Mouse (Mus musculus) brain, embryonic 14.5 days (tissue): Measurements from ENCODE around the gene Olfr514.

ENCODE experiments used
- CTCF ChIP-seq: fragments of 200-500 bp; IDR thresholded peaks from 2 replicates; pipeline ENCODE4 v1.5.1; 2012; ENCODE audit warnings: inconsistent platforms, mild to moderate bottlenecking, moderate library complexity, borderline replicate concordance; ENCODE audit not compliant: insufficient read depth, insufficient read length; ENCODE audit errors: extremely low read depth
- POLR2A ChIP-seq: fragments of 200-500 bp; IDR thresholded peaks from 2 replicates; pipeline ENCODE4 v1.6.1; 2012; ENCODE audit warnings: mild to moderate bottlenecking, inconsistent platforms, borderline replicate concordance; ENCODE audit not compliant: poor library complexity, insufficient read depth, insufficient read length, severe bottlenecking; ENCODE audit errors: extremely low read depth

DNA sequence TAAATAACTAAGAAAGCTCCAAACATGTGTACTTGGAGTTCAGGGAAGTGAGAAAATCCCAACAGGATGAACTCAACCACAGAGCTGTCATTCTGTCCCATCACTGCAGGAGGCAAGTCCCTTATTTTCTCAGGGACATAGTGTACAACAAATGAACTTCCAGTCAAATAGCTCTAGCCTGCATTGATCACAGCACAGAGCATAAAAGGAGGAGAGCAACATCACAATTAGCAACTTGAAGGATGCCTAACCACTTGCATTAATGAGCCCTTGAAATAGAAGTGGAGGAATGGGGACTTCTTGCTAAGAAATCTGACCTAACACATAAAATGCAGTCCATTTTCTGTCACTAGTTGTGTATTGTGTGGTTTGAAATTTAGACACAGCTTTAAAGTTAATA, at the start of gene Olfr514:
- TF ChIP-seq POLR2A (no peak), CTCF (no peak)
